Mouse (Mus musculus) lung, embryonic 14.5 days (tissue): ENCODE results near the gene Slc5a2. TPM values are rescaled to one million over a fixed set of nuclear protein-coding genes. Genes with fewer than 3 reads are reported as not detected.

Experiments used
- ATAC-seq: fragments of 200-750 bp; cut with Nextera tagmentation; 2 replicates; pipeline ENCODE4 v1.8.0; 2017; ENCODE audit warnings: mild to moderate bottlenecking, moderate TSS enrichment, moderate library complexity; ENCODE audit not compliant: insufficient read depth
- DNase-seq: peaks from one replicate; pipeline ENCODE4 v3.0.0-alpha.2; 2015
- H3K27ac ChIP-seq: fragments of 300-500 bp; sonication (generic); 2 replicates; pipeline ENCODE4 v1.5.1; 2014; ENCODE audit warnings: low read depth, mild to moderate bottlenecking, moderate library complexity
- H3K27me3 ChIP-seq: fragments of 300-500 bp; sonication (generic); 2 replicates; pipeline ENCODE4 v1.6.1; 2014; ENCODE audit warnings: low read length, control low read depth; ENCODE audit not compliant: insufficient read depth
- H3K36me3 ChIP-seq: fragments of 300-500 bp; sonication (generic); 2 replicates; pipeline ENCODE4 v1.6.1; 2014; ENCODE audit warnings: control low read depth; ENCODE audit not compliant: insufficient read depth
- H3K4me1 ChIP-seq: fragments of 300-500 bp; sonication (generic); 2 replicates; pipeline ENCODE4 v1.6.1; 2014; ENCODE audit warnings: antibody characterized with exemption, control low read depth; ENCODE audit not compliant: insufficient read depth
- H3K4me2 ChIP-seq: fragments of 300-500 bp; sonication (generic); 2 replicates; pipeline ENCODE4 v1.6.1; 2014; ENCODE audit warnings: mild to moderate bottlenecking
- H3K4me3 ChIP-seq: fragments of 300-500 bp; sonication (generic); 2 replicates; pipeline ENCODE4 v1.5.1; 2014; ENCODE audit warnings: low read depth, low read length
- H3K9ac ChIP-seq: fragments of 300-500 bp; sonication (generic); 2 replicates; pipeline ENCODE4 v1.6.1; 2014
- H3K9me3 ChIP-seq: fragments of 300-500 bp; sonication (generic); 2 replicates; pipeline ENCODE4 v1.6.1; 2016; ENCODE audit warnings: low read depth, low read length, control low read depth
- CTCF ChIP-seq: IDR thresholded peaks from 2 replicates; pipeline ENCODE4 v1.5.1; 2016; ENCODE audit warnings: antibody characterized with exemption, low read depth
- WGBS: fragments of 180-500 bp; shearing (Covaris S2); extraction: QIAGEN DNeasy Blood & Tissue Kit; methylation state at CpG from one replicate; pipeline ENCODE4 v1.1.7; 2014; 5-methylcytosine and 5-hydroxymethylcytosine counted together
- polyA plus RNA-seq: library from polyadenylated mRNA; unstranded; fragments of >200 nt; fragmentation: Nextera tagmentation; extraction: Ambion mirVana; gene quantifications from 2 replicates; pipeline ENCODE4 v1.2.1, GENCODE M21; 2014

Slc5a2 gene
- 0.37 TPM in 1 of 2 replicates, not detected in the other for polyA plus RNA-seq

DNA sequence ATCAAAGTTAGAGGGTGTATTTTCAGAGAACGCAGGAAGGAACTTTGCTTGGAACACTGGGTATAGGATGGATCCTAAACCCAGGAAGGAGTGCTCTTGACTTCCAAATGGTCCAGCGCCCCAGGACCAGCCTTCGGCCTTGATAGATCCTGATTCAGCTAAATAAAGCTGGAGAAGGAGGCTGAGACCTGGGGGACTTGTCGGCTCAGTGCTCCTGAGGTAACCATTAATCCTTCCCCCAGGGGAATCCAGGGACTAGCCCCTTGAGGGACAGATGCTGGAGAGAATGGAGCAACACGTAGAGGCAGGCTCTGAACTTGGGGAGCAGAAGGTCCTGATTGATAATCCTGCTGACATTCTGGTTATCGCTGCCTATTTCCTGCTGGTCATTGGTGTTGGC, at the start of gene Slc5a2:
Gene Slc5a2, plus strand, starts transcription at position 247 of the 400 bp plus-strand sequence.
- WGBS = 80% methylated on average over 6 of the region's 6 CpGs
- Histone ChIP-seq H3K4me3 (no peak within 1 kb of the TSS), H3K9me3 (no peaks in the 10 kb centered on the region), H3K9ac (no peak within 1 kb of the TSS), H3K27me3 (no peaks in the 10 kb centered on the region), H3K4me1 (no peaks in the 10 kb centered on the region), H3K36me3 (0 out of 2 replicates have a peak, but pooled peaks cover 3% of the 10 kb centered on the region), H3K27ac (no peak within 1 kb of the TSS), H3K4me2 (no peak within 1 kb of the TSS)
- no peak for DNase-seq
- TF ChIP-seq CTCF = no peak
- ATAC-seq = no peak

DNA sequence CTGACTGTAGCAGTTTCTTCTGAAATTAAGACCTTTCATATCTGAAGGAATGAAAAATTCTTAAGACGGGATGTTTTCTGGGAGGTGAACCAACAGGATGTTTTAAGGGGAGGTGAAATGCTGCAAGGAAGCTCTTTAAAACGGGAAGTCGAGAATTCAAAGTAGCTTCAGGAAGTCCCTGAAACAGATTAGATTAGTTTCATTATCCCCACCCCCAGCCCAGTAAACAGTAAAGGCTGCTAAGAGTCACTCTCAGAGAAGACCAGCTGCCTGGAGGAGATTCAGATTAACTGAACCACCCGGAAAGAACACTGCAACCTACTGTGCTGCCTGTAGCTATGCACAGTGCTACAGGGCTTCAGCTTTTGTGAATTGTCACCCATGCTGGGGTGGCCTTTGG, 45.5 kb upstream of the Slc5a2 start:
- H3K4me2 ChIP-seq = no peak overlapping the region
- H3K9ac ChIP-seq = no peak overlapping the region
- TF ChIP-seq CTCF = no peak
- no peaks in the 10 kb centered on the region for H3K4me1 ChIP-seq
- no peak overlapping the region for H3K27ac ChIP-seq
- no peaks in the 10 kb centered on the region for H3K9me3 ChIP-seq
- ATAC-seq (no peak), DNase-seq (no peak)
- no peaks in the 10 kb centered on the region for H3K36me3 ChIP-seq
- 77% methylated on average over 4 of the region's 4 CpGs for WGBS
- H3K27me3 ChIP-seq = no peaks in the 10 kb centered on the region
- no peak overlapping the region for H3K4me3 ChIP-seq

DNA sequence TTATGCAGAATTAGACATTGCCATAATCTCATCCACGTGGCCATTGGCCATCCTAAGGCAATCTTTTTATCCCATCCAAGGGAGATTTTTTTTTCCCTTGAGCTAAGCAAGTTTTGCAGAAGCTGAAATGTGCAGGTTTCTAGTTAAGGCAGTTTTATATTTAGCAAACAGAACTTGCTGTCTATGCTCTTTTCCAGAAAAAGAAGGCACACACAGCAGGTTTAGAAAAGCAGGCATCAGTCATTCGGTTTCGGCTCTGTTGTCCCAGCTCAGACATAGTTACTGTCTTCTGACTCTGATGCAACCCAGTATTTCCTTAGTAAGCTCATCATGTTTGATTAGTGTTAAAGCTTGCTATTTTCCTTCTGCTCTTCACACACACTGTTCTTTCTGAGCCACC, 44.5 kb upstream of the Slc5a2 start:
- WGBS = 83% methylated on average over 3 of the region's 3 CpGs
- ATAC-seq = no peak
- Histone ChIP-seq H3K4me3 (no peak overlapping the region), H3K27ac (no peak overlapping the region), H3K9me3 (no peaks in the 10 kb centered on the region), H3K4me1 (no peaks in the 10 kb centered on the region), H3K9ac (no peak overlapping the region), H3K36me3 (no peaks in the 10 kb centered on the region), H3K27me3 (no peaks in the 10 kb centered on the region), H3K4me2 (no peak overlapping the region)
- DNase-seq = no peak
- TF ChIP-seq CTCF = no peak

DNA sequence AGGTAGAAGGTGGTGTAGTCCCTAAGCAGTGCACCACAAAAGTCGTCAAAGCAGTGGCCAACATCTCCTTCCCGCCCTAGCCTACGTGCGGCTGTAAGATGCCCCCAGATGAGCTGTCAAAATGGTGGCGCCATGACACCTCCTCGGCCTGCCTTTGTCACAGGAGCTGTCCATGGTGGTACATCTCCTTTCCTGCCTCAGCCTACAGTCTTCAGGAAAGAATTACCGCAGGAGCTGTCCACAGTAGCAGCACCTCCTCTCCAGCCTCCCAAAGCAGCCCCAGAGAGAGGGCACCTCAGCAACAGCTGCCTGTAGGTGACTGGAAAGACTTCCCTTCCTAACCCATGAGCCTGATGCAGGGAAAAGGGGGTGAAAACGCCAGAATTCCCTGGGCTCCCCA, 33.7 kb upstream of the Slc5a2 start:
- ATAC-seq = no peak
- peak; percentile 48 for DNase-seq
- H3K27me3 ChIP-seq = no peaks in the 10 kb centered on the region
- no peak for TF ChIP-seq CTCF
- no peak overlapping the region for H3K4me2 ChIP-seq
- H3K27ac ChIP-seq = no peak overlapping the region
- 29% methylated on average over 8 of the region's 8 CpGs for WGBS
- H3K9me3 ChIP-seq = no peaks in the 10 kb centered on the region
- no peaks in the 10 kb centered on the region for H3K36me3 ChIP-seq
- no peak overlapping the region for H3K4me3 ChIP-seq
- no peak overlapping the region for H3K9ac ChIP-seq
- no peaks in the 10 kb centered on the region for H3K4me1 ChIP-seq

DNA sequence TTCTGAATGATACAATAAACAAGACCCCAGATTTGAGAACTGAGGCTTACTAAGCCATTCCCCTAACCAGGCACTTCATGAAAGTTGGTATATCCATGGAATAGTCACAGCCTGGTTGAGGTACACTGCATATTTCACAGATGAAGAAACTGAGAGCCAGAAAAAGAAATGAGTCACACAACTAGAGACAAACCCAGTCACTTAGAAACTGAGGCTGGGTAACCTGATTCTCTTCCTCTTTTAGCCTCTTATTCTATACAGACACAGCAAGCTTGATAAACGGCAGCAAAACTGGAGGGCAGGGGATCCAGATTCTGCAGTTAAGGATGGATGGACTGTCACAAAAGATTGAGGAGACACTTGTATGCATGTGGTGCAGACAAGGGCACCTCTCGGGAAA, 30.7 kb upstream of the Slc5a2 start:
- Histone ChIP-seq H3K27ac (no peak overlapping the region), H3K9me3 (no peaks in the 10 kb centered on the region), H3K27me3 (no peaks in the 10 kb centered on the region), H3K4me2 (no peak overlapping the region), H3K4me3 (no peak overlapping the region), H3K36me3 (peaks cover 4% of the 10 kb centered on the region), H3K4me1 (peaks cover 8% of the 10 kb centered on the region), H3K9ac (no peak overlapping the region)
- WGBS = 73% methylated on average over 2 of the region's 2 CpGs
- no peak for TF ChIP-seq CTCF
- no peak for DNase-seq
- ATAC-seq = no peak

DNA sequence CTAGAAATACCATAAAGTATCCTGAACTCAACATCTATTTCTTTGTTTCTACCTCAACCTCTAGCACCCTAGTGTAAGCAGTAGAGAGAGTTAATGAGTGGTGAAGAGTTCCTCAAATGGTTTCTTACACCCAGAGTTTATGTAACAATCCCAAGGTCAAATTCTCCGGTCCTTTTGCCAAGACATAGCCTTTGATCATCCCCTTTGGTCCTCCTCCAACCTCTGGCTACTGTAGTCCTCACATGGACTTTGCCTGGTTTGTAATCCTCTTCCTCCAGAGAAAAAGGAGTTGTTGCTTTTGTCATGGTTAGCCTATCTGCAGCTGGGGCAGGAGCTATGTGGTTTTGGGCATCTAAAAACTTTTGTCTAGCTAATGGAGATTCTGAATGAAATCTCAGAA, 30.0 kb upstream of the Slc5a2 start:
- no peaks in the 10 kb centered on the region for H3K9me3 ChIP-seq
- H3K9ac ChIP-seq = no peak overlapping the region
- no peak overlapping the region for H3K27ac ChIP-seq
- peaks cover 11% of the 10 kb centered on the region for H3K36me3 ChIP-seq
- H3K4me1 ChIP-seq = peaks cover 8% of the 10 kb centered on the region
- H3K4me2 ChIP-seq = no peak overlapping the region
- H3K4me3 ChIP-seq = no peak overlapping the region
- whole genome bisulfite sequencing = 66% methylated on average over 1 of the region's 1 CpGs
- DNase-seq (no peak), ATAC-seq (no peak)
- no peaks in the 10 kb centered on the region for H3K27me3 ChIP-seq
- TF ChIP-seq CTCF = no peak

DNA sequence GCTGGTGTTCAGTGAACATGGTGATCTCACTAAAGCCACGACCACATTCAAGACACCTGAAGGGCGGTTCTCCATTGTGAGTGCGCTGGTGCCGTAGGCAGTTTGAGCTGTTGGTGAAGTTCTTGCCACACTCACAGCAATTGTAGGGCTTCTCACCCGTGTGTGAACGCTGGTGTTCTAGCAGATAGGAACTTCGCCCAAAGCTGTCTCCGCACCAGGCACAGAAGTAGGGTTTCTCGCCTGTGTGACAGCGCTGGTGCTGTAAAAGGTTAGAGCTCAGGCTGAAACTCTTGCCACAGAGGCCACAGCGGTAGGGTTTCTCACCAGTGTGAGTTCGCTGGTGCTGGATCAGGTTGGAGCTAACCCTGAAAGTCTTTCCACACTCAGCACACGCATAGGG, 29.0 kb upstream of the Slc5a2 start:
- peak overlapping the region; percentile 84 for H3K4me2 ChIP-seq
- peaks cover 21% of the 10 kb centered on the region for H3K36me3 ChIP-seq
- ATAC-seq (no peak), DNase-seq (no peak)
- H3K9ac ChIP-seq = peak overlapping the region; percentile 75
- H3K27ac ChIP-seq = no peak overlapping the region; the same call in 1 of the 2 replicates
- H3K4me3 ChIP-seq = peak overlapping the region; percentile 73; the same call in 1 of the 2 replicates
- TF ChIP-seq CTCF = no peak
- WGBS = 94% methylated on average over 13 of the region's 13 CpGs
- H3K4me1 ChIP-seq = peaks cover 8% of the 10 kb centered on the region
- H3K9me3 ChIP-seq = no peaks in the 10 kb centered on the region
- no peaks in the 10 kb centered on the region for H3K27me3 ChIP-seq
